Mouse (Mus musculus) urinary bladder, postnatal 36 days (tissue): ENCODE results near the gene Gm9602.
A peak's percentile ranks its signal among the peaks of the same experiment; 100 is the strongest.
"Not testable (repeated sequence)": the region's sequence is repeated elsewhere in the genome, so short reads cannot be mapped to it uniquely, and the experiment has no call there.

ENCODE experiments used
- DNase-seq, 2 experiments: peaks; one replicate each; pipeline ENCODE4 v3.0.0; 2022; ENCODE audit warnings: low spot score in 2 of 2, mixed read lengths in 1 of 2

Gene Gm9602

GRCm38 (mm10) chr14:4776037-4776436 lies at the start of gene Gm9602:
Gene Gm9602, plus strand, starts transcription at chr14:4776337.
- not testable (repeated sequence) for DNase-seq

GRCm38 (mm10) chr14:4806421-4806820 lies 30.3 kb downstream of the Gm9602 start:
- DNase-seq = peak in 1 of 2 experiments; percentile 1

DNA sequence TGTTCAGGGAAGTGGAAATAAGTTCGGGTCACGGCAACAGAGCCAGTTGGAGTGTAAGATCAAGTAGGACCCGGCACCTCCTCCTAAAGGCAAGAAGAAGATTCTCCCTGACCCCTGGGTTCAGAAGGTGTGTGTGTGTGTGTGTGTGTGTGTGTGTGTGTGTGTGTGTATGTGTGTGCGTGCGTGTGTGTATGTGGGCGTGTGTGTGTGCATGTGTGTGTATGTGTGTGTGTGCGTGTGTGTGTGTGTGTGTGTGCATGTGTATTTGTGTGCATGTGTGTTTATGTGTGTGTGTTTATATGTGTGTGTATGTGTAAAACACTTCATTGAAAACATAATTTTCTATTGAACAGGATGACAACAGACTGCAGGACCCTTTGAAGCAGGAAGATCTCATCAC lies 45.8 kb downstream of the Gm9602 start:
- DNase-seq = not testable (repeated sequence)
